Mouse (Mus musculus): ENCODE data around the gene Olfr1151. TPM values are rescaled to one million over a fixed set of nuclear protein-coding genes. Genes with fewer than 3 reads are reported as not detected.

The Olfr1151 gene
- not detected in 2 replicates for polyA plus RNA-seq (2012; rRNA removed)

DNA sequence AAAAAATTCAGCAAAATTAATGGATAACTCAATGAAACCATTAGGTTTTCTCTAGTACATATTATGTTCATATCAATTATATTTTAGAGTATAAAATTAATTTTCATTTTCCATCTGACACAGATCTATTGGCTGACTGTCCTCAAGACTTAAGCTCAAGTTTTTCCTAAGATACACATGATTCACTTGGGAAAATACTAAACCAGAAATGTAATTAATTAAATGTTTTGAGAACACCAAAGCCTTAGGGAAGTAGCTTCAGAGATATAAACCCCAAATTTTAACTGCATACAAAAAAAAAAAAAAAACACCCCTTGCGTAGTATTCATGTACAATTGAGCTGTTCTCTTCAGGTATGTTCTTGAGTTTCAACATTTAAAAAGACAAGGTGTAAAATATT, at the start of gene Olfr1151:
Gene Olfr1151 (plus strand): TSS at position 301 of the 400 bp plus-strand sequence.
- 77% methylated on average over 1 of the region's 1 CpGs for WGBS
- no peak for DNase-seq
- TF ChIP-seq CTCF (IDR thresholded peaks at IDR 0.05; ENCODE audit: insufficient read depth, low read length) = no peak
- no peak for TF ChIP-seq POLR2A (IDR thresholded peaks at IDR 0.05; ENCODE audit: borderline replicate concordance, extremely low read depth, low read depth, low read length)

DNA sequence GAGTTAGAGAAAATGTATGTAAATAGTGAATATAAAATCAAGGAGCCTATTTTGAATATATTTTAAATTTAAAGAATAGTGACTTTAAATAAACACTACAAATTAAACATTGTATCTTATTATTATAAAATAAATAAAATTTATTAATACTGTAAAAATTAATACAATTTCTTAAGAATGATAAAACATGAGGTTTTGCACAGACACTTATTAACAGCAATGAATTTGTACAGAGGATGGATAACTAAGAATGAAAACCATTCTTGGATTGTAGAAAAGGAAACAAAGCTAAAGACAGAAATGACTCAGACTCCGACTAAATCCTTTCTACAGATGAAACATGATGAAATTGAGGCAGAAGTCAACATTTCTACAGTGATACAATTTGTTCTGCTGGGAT, 46.1 kb upstream of the Olfr1151 start, which contains the start of gene Olfr1145:
Gene Olfr1145 (plus strand): TSS at position 301 of the 400 bp plus-strand sequence.
- TF ChIP-seq CTCF (IDR thresholded peaks at IDR 0.05; ENCODE audit: insufficient read depth, low read length) (no peak), POLR2A (IDR thresholded peaks at IDR 0.05; ENCODE audit: borderline replicate concordance, extremely low read depth, low read depth, low read length) (no peak)
- no peak for DNase-seq
- 67% methylated on average over 1 of the region's 1 CpGs for WGBS
- no peaks in the 10 kb centered on the region for H3K4me1 ChIP-seq (ENCODE audit: control insufficient read depth, insufficient read depth, low read length)
- H3K4me3 ChIP-seq (replicated peaks; ENCODE audit: extremely low read depth, low read depth, low read length) = no peak within 1 kb of the TSS

More for the DNA sequence above, at the start of gene Olfr1151:
- no peaks in the 10 kb centered on the region for H3K4me1 ChIP-seq (ENCODE audit: control insufficient read depth, insufficient read depth, low read length)
- no peak within 1 kb of the TSS for H3K4me3 ChIP-seq (replicated peaks; ENCODE audit: extremely low read depth, low read depth, low read length)

DNA sequence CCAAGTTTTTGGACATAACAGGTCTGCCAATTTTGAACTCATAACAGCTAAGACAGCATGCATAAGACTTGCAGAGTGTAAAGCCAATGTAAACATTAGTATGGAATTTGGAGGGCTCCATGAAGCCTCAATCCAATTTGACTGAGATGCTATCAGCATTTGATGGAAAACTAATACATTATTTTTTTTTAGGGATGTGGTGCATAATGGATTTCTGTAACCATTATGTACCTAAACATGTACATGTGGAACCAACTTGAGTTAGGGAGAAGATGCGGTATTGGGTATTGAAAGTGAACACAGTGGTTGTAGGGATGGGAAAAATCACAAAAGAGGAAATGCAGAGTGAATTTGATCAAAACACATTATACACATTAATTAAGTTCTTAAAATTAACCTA, 25.4 kb upstream of the Olfr1151 start, which contains the start of gene Olfr1148:
Gene Olfr1148 (plus strand): TSS at position 301 of the 400 bp plus-strand sequence.
- 88% methylated on average over 1 of the region's 1 CpGs for WGBS
- no peak within 1 kb of the TSS for H3K4me3 ChIP-seq (replicated peaks; ENCODE audit: extremely low read depth, low read depth, low read length)
- TF ChIP-seq POLR2A (IDR thresholded peaks at IDR 0.05; ENCODE audit: borderline replicate concordance, extremely low read depth, low read depth, low read length) (no peak), CTCF (IDR thresholded peaks at IDR 0.05; ENCODE audit: insufficient read depth, low read length) (no peak)
- no peak for DNase-seq
- no peaks in the 10 kb centered on the region for H3K4me1 ChIP-seq (ENCODE audit: control insufficient read depth, insufficient read depth, low read length)

DNA sequence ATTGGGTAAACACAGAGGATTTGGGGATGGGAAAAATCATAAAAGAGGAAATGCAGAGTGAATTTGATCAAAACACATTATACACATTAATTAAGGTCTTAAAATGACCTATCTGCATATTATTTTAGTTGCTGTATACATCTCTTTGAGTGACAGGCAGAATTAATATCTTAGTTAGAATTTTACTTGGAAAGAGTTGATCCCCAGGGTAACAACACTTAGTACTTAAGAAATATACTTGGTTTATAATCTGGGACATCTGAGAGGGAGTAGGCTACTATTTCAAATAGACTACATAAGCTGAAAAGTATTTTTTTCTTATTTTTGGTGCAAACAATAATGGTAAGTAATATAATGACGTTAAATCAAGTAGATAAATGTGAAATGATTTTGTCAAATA, 12.0 kb upstream of the Olfr1151 start, which contains the start of gene Olfr1150-ps1:
Gene Olfr1150-ps1 (plus strand): TSS at position 301 of the 400 bp plus-strand sequence.
- no peak for TF ChIP-seq POLR2A (IDR thresholded peaks at IDR 0.05; ENCODE audit: borderline replicate concordance, extremely low read depth, low read depth, low read length)
- TF ChIP-seq CTCF (IDR thresholded peaks at IDR 0.05; ENCODE audit: insufficient read depth, low read length) = no peak
- H3K4me3 ChIP-seq (replicated peaks; ENCODE audit: extremely low read depth, low read depth, low read length) = no peak within 1 kb of the TSS
- no peaks in the 10 kb centered on the region for H3K4me1 ChIP-seq (ENCODE audit: control insufficient read depth, insufficient read depth, low read length)
- no peak for DNase-seq
- WGBS = 77% methylated on average over 1 of the region's 1 CpGs

DNA sequence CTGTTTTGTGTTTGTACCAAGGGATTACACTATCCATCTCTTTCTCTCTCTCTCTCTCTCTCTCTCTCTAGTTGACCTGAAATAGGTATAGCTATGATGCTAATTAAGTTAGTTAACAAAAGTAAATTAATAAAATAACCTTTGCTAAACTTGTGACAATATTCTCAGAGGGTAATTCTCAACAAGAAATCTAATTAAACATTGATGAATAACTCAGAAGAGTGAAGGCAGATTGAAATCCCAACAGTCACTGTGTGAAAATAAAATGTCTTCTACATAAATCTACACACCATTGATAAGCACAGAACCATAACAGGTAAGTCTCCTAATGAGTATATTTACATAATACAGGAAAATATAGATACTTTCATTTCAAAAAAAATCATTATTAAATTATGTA, 10.5 kb downstream of the Olfr1151 start, which contains the start of gene Olfr1152:
Gene Olfr1152 (plus strand): TSS at position 301 of the 400 bp plus-strand sequence.
- Histone ChIP-seq H3K4me3 (replicated peaks; ENCODE audit: extremely low read depth, low read depth, low read length) (no peak within 1 kb of the TSS), H3K4me1 (ENCODE audit: control insufficient read depth, insufficient read depth, low read length) (no peaks in the 10 kb centered on the region)
- no peak for TF ChIP-seq POLR2A (IDR thresholded peaks at IDR 0.05; ENCODE audit: borderline replicate concordance, extremely low read depth, low read depth, low read length)
- TF ChIP-seq CTCF (IDR thresholded peaks at IDR 0.05; ENCODE audit: insufficient read depth, low read length) = no peak
- DNase-seq = no peak

DNA sequence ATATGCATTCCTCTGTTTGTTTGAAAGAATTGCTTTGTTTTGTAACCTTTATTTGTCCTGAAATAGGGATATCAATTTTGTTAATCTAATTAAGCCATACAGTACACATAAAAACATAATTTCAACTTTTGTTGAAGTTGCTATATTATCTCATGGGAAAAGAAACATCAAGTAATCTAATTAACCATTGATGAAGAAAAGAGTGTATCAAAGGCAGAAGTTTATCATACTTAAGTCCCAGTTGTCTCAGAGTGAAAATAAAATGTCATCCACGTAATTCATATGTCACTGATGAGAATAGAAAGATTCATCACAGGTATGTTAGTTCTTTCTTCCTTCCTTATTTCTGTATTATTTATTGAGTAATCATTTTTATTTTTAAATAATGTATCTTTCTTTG, 39.0 kb downstream of the Olfr1151 start, which contains the start of gene Olfr1153:
Gene Olfr1153 (plus strand): TSS at position 301 of the 400 bp plus-strand sequence.
- no peak for DNase-seq
- 52% methylated on average over 1 of the region's 1 CpGs for WGBS

DNA sequence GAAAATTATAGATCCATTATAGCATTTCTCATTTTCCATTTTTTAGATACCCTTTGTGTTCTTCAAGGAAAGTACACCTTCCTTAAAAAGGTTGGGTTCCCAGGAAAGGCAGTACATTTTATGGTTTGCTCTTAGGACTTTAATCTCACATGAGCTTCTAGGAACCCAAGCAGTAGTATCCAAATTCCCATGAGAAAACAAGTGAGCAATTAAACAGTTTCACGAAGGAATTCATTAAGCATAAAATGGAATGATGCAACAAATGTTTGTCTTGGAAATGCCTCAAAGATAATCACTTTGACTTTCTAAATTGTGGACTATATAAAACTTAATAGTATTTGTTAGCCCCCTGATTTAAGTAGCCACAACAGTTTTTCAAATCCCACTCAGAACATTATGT, 49.4 kb downstream of the Olfr1151 start, which contains the start of gene Olfr1154:
Gene Olfr1154 (minus strand): TSS at position 101 of the 400 bp plus-strand sequence.
- 85% methylated on average over 1 of the region's 1 CpGs for WGBS
- no peak for DNase-seq
- Histone ChIP-seq H3K4me3 (replicated peaks; ENCODE audit: extremely low read depth, low read depth, low read length) (no peak within 1 kb of the TSS), H3K4me1 (ENCODE audit: control insufficient read depth, insufficient read depth, low read length) (no peaks in the 10 kb centered on the region)
- TF ChIP-seq POLR2A (IDR thresholded peaks at IDR 0.05; ENCODE audit: borderline replicate concordance, extremely low read depth, low read depth, low read length) = no peak
- no peak for TF ChIP-seq CTCF (IDR thresholded peaks at IDR 0.05; ENCODE audit: insufficient read depth, low read length)

More for the DNA sequence above, 39.0 kb downstream of the Olfr1151 start, which contains the start of gene Olfr1153:
- Histone ChIP-seq H3K4me1 (ENCODE audit: control insufficient read depth, insufficient read depth, low read length) (no peaks in the 10 kb centered on the region), H3K4me3 (replicated peaks; ENCODE audit: extremely low read depth, low read depth, low read length) (no peak within 1 kb of the TSS)
- TF ChIP-seq CTCF (IDR thresholded peaks at IDR 0.05; ENCODE audit: insufficient read depth, low read length) = no peak
- TF ChIP-seq POLR2A (IDR thresholded peaks at IDR 0.05; ENCODE audit: borderline replicate concordance, extremely low read depth, low read depth, low read length) = no peak

Other genes starting within 250 kb of the Olfr1151 start
- not detected in 2 replicates for gene Olfr1130, start 249.7 kb upstream of the Olfr1151 start, polyA plus RNA-seq (2012; rRNA removed)
- not detected in 2 replicates for gene Olfr1131, start 228.8 kb upstream of the Olfr1151 start, polyA plus RNA-seq (2012; rRNA removed)
- gene Olfr1132, start 218.3 kb upstream of the Olfr1151 start, polyA plus RNA-seq (2012; rRNA removed) = not detected in 2 replicates
- gene Olfr1133, start 208.5 kb upstream of the Olfr1151 start, polyA plus RNA-seq (2012; rRNA removed) = not detected in 2 replicates
- gene Olfr1134, start 197.4 kb upstream of the Olfr1151 start, polyA plus RNA-seq (2012; rRNA removed) = not detected in 2 replicates
- gene Olfr1135, start 182.2 kb upstream of the Olfr1151 start, polyA plus RNA-seq (2012; rRNA removed) = not detected in 2 replicates
- gene Olfr1136, start 161.9 kb upstream of the Olfr1151 start, polyA plus RNA-seq (2012; rRNA removed) = not detected in 2 replicates
- gene Olfr1137, start 142.7 kb upstream of the Olfr1151 start, polyA plus RNA-seq (2012; rRNA removed) = not detected in 2 replicates
- not detected in 2 replicates for gene Olfr1138, start 115.9 kb upstream of the Olfr1151 start, polyA plus RNA-seq (2012; rRNA removed)
- not detected in 2 replicates for gene Olfr1140, start 112.1 kb upstream of the Olfr1151 start, polyA plus RNA-seq (2012; rRNA removed)
- gene Olfr1141, start 101.9 kb upstream of the Olfr1151 start, polyA plus RNA-seq (2012; rRNA removed) = not detected in 2 replicates
- not detected in 2 replicates for gene Olfr152, start 76.4 kb upstream of the Olfr1151 start, polyA plus RNA-seq (2012; rRNA removed)
- gene Olfr1143, start 55.3 kb upstream of the Olfr1151 start, polyA plus RNA-seq (2012; rRNA removed) = not detected in 2 replicates
- gene Olfr1145, start 46.0 kb upstream of the Olfr1151 start, polyA plus RNA-seq (2012; rRNA removed) = not detected in 2 replicates
- gene Olfr1148, start 25.3 kb upstream of the Olfr1151 start, polyA plus RNA-seq (2012; rRNA removed) = not detected in 2 replicates
- gene Olfr1150-ps1, start 11.9 kb upstream of the Olfr1151 start, polyA plus RNA-seq (2012; rRNA removed) = not detected in 2 replicates
- not detected in 2 replicates for gene Olfr1152, start 10.6 kb downstream of the Olfr1151 start, polyA plus RNA-seq (2012; rRNA removed)
- not detected in 2 replicates for gene Olfr1153, start 39.1 kb downstream of the Olfr1151 start, polyA plus RNA-seq (2012; rRNA removed)
- not detected in 2 replicates for gene Olfr1154, start 49.3 kb downstream of the Olfr1151 start, polyA plus RNA-seq (2012; rRNA removed)
- gene Olfr1155, start 89.3 kb downstream of the Olfr1151 start, polyA plus RNA-seq (2012; rRNA removed) = not detected in 2 replicates
- gene Olfr1156, start 97.2 kb downstream of the Olfr1151 start, polyA plus RNA-seq (2012; rRNA removed) = not detected in 2 replicates
- not detected in 2 replicates for gene Olfr1157, start 112.4 kb downstream of the Olfr1151 start, polyA plus RNA-seq (2012; rRNA removed)
- gene Olfr74, start 118.8 kb downstream of the Olfr1151 start, polyA plus RNA-seq (2012; rRNA removed) = not detected in 2 replicates
- not detected in 2 replicates for gene Olfr1158, start 134.3 kb downstream of the Olfr1151 start, polyA plus RNA-seq (2012; rRNA removed)
- not detected in 2 replicates for gene Olfr1160, start 152.4 kb downstream of the Olfr1151 start, polyA plus RNA-seq (2012; rRNA removed)
- not detected in 2 replicates for gene Olfr1161, start 166.9 kb downstream of the Olfr1151 start, polyA plus RNA-seq (2012; rRNA removed)
- gene Olfr73, start 181.8 kb downstream of the Olfr1151 start, polyA plus RNA-seq (2012; rRNA removed) = not detected in 2 replicates
- not detected in 2 replicates for gene Olfr1162, start 195.3 kb downstream of the Olfr1151 start, polyA plus RNA-seq (2012; rRNA removed)
- gene Olfr1163, start 216.0 kb downstream of the Olfr1151 start, polyA plus RNA-seq (2012; rRNA removed) = not detected in 2 replicates
- not detected in 2 replicates for gene Olfr1164, start 238.1 kb downstream of the Olfr1151 start, polyA plus RNA-seq (2012; rRNA removed)

All from lung, adult 2 months (tissue).